Mouse (Mus musculus): Measurements from ENCODE around the gene Selenom. TPM values are rescaled to one million over a fixed set of nuclear protein-coding genes. Genes with fewer than 3 reads are reported as not detected.
A peak's percentile ranks its signal among the peaks of the same experiment; 100 is the strongest.

Gene Selenom
- polyA plus RNA-seq, 1 experiment from 2014 or later = 110 TPM

DNA sequence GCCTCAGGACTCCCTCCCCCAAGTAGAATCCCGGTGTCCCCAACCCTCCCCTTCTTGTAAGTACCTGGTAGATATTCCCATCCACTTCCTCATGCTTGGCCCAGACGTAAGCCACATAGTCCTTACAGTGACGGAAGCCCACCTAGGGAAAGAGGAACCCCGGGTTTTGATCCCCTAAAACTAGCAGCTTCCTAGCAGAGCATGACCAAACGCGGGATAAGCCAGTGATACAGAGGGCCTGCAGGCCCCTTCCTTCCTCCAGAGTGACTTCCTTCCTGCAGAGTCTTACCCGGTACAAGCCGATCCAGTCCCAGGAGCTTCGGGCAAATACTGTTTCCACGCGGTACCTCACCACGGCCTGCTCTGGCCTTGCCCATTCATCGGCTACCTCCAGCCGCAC is 19.0 kb upstream of the Selenom start:
- no peaks in the 10 kb centered on the region for H3K36me3 ChIP-seq
- H3K27ac ChIP-seq = no peak overlapping the region
- no peaks in the 10 kb centered on the region for H3K9me3 ChIP-seq
- H3K4me2 ChIP-seq (replicated peaks) = no peak overlapping the region
- no peak for ATAC-seq (ENCODE audit: insufficient number of reproducible peaks, insufficient read depth, low FRiP score, low TSS enrichment)
- H3K4me3 ChIP-seq = no peak overlapping the region
- no peaks in the 10 kb centered on the region for H3K4me1 ChIP-seq
- no peak overlapping the region for H3K9ac ChIP-seq
- 89% methylated on average over 14 of the region's 14 CpGs for WGBS
- 0 out of 2 replicates have a peak, but pooled peaks cover 2% of the 10 kb centered on the region for H3K27me3 ChIP-seq

DNA sequence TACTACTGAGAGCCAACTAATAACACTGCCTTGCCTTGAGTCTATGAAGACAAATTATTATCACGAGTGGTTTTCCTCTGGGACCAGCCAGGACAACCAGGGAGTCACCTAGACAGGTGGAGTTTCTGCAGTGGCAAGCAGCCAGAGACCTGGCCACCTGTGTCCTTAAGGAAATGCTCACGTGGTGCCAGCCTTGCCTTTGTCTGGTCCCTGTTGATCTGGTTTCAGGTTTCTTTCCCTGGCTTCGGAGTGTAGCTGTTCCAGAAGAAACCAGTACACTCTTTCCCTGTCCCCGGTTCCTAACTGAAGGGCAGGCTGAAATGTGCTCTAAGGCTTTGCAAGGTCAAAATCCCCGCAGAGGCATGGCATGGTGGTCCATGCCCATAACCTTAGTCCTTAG is 17.7 kb upstream of the Selenom start:
- no peaks in the 10 kb centered on the region for H3K36me3 ChIP-seq
- 40% methylated on average over 5 of the region's 5 CpGs for WGBS
- H3K4me2 ChIP-seq (replicated peaks) = no peak overlapping the region
- H3K9ac ChIP-seq = no peak overlapping the region
- no peak overlapping the region for H3K27ac ChIP-seq
- ATAC-seq (ENCODE audit: insufficient number of reproducible peaks, insufficient read depth, low FRiP score, low TSS enrichment) = no peak
- H3K27me3 ChIP-seq = 0 out of 2 replicates have a peak, but pooled peaks cover 4% of the 10 kb centered on the region
- no peaks in the 10 kb centered on the region for H3K9me3 ChIP-seq
- no peak overlapping the region for H3K4me3 ChIP-seq
- H3K4me1 ChIP-seq = no peaks in the 10 kb centered on the region

- Histone ChIP-seq H3K27me3 (0 out of 2 replicates have a peak, but pooled peaks cover 4% of the 10 kb centered on the region), H3K27ac (no peak overlapping the region), H3K9me3 (no peaks in the 10 kb centered on the region), H3K4me2 (replicated peaks) (no peak overlapping the region), H3K36me3 (no peaks in the 10 kb centered on the region), H3K4me3 (no peak overlapping the region), H3K4me1 (no peaks in the 10 kb centered on the region), H3K9ac (no peak overlapping the region)
- WGBS = 88% methylated on average over 1 of the region's 1 CpGs
- ATAC-seq (ENCODE audit: insufficient number of reproducible peaks, insufficient read depth, low FRiP score, low TSS enrichment) = no peak
Measured at GRCm38 (mm10) chr11:3497296-3497695, 17.2 kb upstream of the Selenom start.

DNA sequence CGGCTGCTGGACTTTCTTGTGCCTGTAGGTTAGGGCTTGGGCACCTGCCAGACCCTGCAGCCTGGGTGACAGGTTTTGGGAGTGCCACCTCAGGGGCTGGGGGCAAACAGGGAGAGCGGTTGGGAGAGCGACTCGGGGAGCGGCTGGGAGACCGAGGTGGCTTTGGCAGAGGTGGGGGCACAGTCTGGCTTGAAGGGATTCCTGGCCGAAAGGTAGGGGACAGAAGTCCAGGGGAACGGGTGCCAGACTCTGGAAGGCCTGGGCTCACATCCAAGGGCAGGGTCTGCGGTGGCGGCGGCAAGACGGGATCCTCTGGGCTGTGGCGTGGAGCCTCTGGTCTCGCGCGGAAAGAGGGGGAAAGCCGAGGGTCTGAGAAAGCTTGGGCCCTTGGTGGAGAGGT is 12.4 kb upstream of the Selenom start:
- Histone ChIP-seq H3K27ac (no peak overlapping the region), H3K4me1 (no peaks in the 10 kb centered on the region), H3K9me3 (no peaks in the 10 kb centered on the region), H3K4me2 (replicated peaks) (no peak overlapping the region), H3K36me3 (no peaks in the 10 kb centered on the region), H3K9ac (no peak overlapping the region), H3K27me3 (0 out of 2 replicates have a peak, but pooled peaks cover 4% of the 10 kb centered on the region), H3K4me3 (no peak overlapping the region)
- 78% methylated on average over 17 of the region's 17 CpGs for WGBS
- ATAC-seq (ENCODE audit: insufficient number of reproducible peaks, insufficient read depth, low FRiP score, low TSS enrichment) = no peak

DNA sequence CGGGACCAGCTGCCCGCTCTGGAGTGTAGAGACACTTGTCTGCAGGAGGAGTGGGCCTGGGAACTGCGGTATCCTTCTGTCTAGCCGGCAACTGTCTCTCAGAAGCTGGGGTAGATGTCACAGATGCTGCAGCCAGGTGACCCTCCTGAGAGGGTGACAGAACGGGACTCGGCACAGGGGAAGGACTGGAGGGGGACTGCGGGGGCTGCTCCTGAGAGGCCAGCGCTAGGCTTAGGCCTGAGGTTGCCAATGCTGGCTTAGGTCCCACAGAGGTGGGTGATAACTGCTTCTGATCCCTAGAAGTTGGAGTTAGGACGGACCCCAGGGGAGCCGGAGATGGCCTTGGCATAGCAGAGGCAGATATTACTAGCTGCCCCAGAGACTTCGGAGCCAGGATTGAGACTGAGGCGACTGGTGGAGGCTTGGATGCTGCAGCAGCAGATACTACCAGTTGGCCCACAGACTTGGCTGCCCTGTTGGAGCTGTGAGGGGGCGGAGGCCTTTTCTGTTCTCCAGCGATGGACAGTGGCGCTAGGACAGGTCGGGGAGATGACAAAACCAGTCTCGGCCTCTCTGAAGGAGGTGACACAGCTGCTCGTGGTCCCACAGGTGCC is 11.9 kb upstream of the Selenom start:
- Histone ChIP-seq H3K4me3 (no peak overlapping the region), H3K9me3 (no peaks in the 10 kb centered on the region), H3K36me3 (no peaks in the 10 kb centered on the region), H3K9ac (no peak overlapping the region), H3K27ac (no peak overlapping the region), H3K27me3 (0 out of 2 replicates have a peak, but pooled peaks cover 4% of the 10 kb centered on the region), H3K4me1 (no peaks in the 10 kb centered on the region), H3K4me2 (replicated peaks) (no peak overlapping the region)
- no peak for ATAC-seq (ENCODE audit: insufficient number of reproducible peaks, insufficient read depth, low FRiP score, low TSS enrichment)
- 81% methylated on average over 18 of the region's 18 CpGs for WGBS

GRCm38 (mm10) chr11:3503755-3504693 is 10.5 kb upstream of the Selenom start:
- no peak for ATAC-seq (ENCODE audit: insufficient number of reproducible peaks, insufficient read depth, low FRiP score, low TSS enrichment)
- Histone ChIP-seq H3K36me3 (no peaks in the 10 kb centered on the region), H3K4me1 (no peaks in the 10 kb centered on the region), H3K4me3 (no peak overlapping the region), H3K4me2 (replicated peaks) (no peak overlapping the region), H3K9ac (no peak overlapping the region), H3K9me3 (no peaks in the 10 kb centered on the region), H3K27me3 (0 out of 2 replicates have a peak, but pooled peaks cover 4% of the 10 kb centered on the region), H3K27ac (no peak overlapping the region)
- WGBS = 52% methylated on average over 11 of the region's 11 CpGs

DNA sequence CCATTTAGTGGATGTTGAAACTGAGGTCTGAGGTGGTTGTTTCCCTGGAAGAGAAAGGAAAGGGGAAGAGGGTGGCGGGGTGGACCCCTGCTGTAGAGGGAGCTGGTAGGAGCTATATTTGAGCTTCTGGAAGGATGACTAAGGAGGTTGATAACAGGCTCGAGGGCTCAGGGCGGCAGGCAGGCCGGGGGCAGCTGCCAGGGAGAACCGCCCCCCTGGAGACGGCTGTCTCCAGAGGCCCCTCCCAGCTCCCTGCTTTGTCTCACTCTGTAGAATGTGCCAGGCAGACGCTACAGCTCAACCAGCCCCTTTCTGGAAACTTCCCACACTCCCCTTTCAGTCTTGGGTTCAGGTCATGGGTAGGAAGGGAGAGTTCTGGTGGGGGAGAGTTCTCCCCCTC is 6.3 kb upstream of the Selenom start:
- no peak for ATAC-seq (ENCODE audit: insufficient number of reproducible peaks, insufficient read depth, low FRiP score, low TSS enrichment)
- Histone ChIP-seq H3K4me1 (no peaks in the 10 kb centered on the region), H3K27me3 (no peaks in the 10 kb centered on the region), H3K9me3 (no peaks in the 10 kb centered on the region), H3K27ac (no peak overlapping the region), H3K4me3 (no peak overlapping the region), H3K4me2 (replicated peaks) (no peak overlapping the region), H3K9ac (no peak overlapping the region), H3K36me3 (no peaks in the 10 kb centered on the region)
- 59% methylated on average over 7 of the region's 7 CpGs for WGBS

GRCm38 (mm10) chr11:3509181-3510085 is 5.1 kb upstream of the Selenom start:
- no peak overlapping the region for H3K27ac ChIP-seq
- no peaks in the 10 kb centered on the region for H3K9me3 ChIP-seq
- H3K9ac ChIP-seq = no peak overlapping the region
- H3K27me3 ChIP-seq = no peaks in the 10 kb centered on the region
- WGBS = 70% methylated on average over 8 of the region's 8 CpGs
- H3K36me3 ChIP-seq = no peaks in the 10 kb centered on the region
- H3K4me1 ChIP-seq = peaks cover 4% of the 10 kb centered on the region; the same call in 1 of the 2 replicates
- ATAC-seq (ENCODE audit: insufficient number of reproducible peaks, insufficient read depth, low FRiP score, low TSS enrichment) = no peak
- no peak overlapping the region for H3K4me3 ChIP-seq
- no peak overlapping the region for H3K4me2 ChIP-seq (replicated peaks)

DNA sequence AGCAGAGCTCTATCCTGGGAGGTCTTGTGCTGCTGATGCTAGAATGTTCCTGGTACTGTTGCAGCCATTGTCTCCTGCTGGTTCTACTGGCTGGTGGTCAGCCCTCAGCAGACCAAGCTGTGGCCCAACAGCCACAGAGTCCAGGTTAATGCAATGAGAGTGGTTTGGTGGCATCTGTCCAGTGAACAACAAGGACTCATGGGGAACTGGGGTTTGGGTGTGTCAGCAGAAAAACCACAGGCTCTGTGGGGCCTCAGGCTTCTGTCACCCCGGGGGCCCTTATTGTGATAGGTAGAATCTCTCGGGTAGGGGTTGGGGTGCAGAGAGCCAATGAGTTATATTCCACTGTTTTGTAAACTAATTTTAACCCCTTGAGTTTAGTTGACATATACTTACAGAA is 4.2 kb upstream of the Selenom start:
- ATAC-seq (ENCODE audit: insufficient number of reproducible peaks, insufficient read depth, low FRiP score, low TSS enrichment) = no peak
- Histone ChIP-seq H3K4me1 (peaks cover 4% of the 10 kb centered on the region; the same call in 1 of the 2 replicates), H3K27ac (no peak overlapping the region), H3K4me2 (replicated peaks) (no peak overlapping the region), H3K36me3 (no peaks in the 10 kb centered on the region), H3K9ac (no peak overlapping the region), H3K27me3 (0 out of 2 replicates have a peak, but pooled peaks cover 2% of the 10 kb centered on the region), H3K4me3 (no peak overlapping the region), H3K9me3 (no peaks in the 10 kb centered on the region)
- 90% methylated on average over 2 of the region's 2 CpGs for WGBS

GRCm38 (mm10) chr11:3513291-3513690 is 1.2 kb upstream of the Selenom start:
- WGBS = 84% methylated on average over 6 of the region's 6 CpGs

DNA sequence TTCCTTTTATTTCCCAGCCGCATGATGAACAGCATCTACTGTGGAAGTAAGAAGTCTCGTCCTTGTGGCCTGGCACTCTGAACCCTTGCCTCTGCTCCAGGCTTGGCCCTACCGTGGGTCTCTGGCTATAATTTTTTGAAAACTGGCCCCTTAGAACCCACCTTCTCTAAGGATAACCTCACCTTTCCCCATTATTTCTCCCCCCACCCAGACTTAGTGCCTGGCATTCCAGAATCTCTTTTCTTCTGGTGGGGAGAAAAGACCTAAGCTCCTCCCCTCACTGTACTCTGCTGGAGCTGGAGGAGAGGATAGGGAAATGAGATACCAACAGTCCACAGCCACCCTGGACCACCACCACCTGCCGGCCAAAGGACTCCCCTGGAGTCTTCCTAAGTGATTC is 732 bp downstream of the Selenom start:
- Histone ChIP-seq H3K36me3 (peaks cover 12% of the 10 kb centered on the region; the same call in 1 of the 2 replicates), H3K4me2 (replicated peaks) (peak overlapping the region; percentile 71), H3K27me3 (peaks cover 24% of the 10 kb centered on the region), H3K27ac (no peak overlapping the region; the same call in 1 of the 2 replicates), H3K9me3 (no peaks in the 10 kb centered on the region), H3K4me1 (peaks cover 19% of the 10 kb centered on the region), H3K4me3 (peak overlapping the region; percentile 53), H3K9ac (peak overlapping the region; percentile 57)
- WGBS = 9% methylated on average over 4 of the region's 4 CpGs
- 0 out of 2 replicates have a peak, but pooled peaks have one; percentile 2 for ATAC-seq (ENCODE audit: insufficient number of reproducible peaks, insufficient read depth, low FRiP score, low TSS enrichment)

More at GRCm38 (mm10) chr11:3513291-3513690, 1.2 kb upstream of the Selenom start:
- no peak for ATAC-seq (ENCODE audit: insufficient number of reproducible peaks, insufficient read depth, low FRiP score, low TSS enrichment)
- Histone ChIP-seq H3K4me2 (replicated peaks) (no peak overlapping the region), H3K27ac (no peak overlapping the region), H3K27me3 (peaks cover 24% of the 10 kb centered on the region), H3K9ac (no peak overlapping the region), H3K4me3 (no peak overlapping the region), H3K9me3 (no peaks in the 10 kb centered on the region), H3K36me3 (no peaks in the 10 kb centered on the region), H3K4me1 (peaks cover 19% of the 10 kb centered on the region)
